ENCODE assay signal across 9 mouse cellular contexts in the genomic region with DNA sequence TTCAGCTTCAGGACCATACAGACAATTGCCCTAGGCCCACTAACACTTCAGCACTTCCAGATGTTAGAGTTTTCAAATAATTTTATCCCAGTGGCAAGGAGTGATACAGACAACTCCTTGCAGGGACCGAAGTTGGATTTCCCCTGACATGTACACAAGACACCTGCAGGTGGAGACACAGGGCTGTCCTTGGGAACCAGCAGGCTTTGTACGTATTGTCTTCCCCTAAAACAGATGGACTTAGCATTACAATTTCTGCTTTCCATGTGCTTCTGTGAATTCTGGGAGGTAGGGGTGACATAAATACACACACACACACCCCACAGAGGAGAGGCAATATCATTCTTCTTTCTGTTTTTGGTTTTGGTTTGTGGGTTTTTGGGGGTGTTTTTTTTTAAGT.
DNase-seq lines count a peak whose midpoint lies in the region; ATAC-seq and TF ChIP-seq lines count a peak whose summit lies in the region.
"Had no signal": no experiment of that assay in that cellular context is flagged by ENCODE, and none has a peak within 500 bp of the region (broad histone marks: within the 10 kb centered on the region; RNA-seq: fewer than 3 reads in every experiment).

No protein-coding gene starts in this region.

- TF ChIP-seq CTCF in liver, postnatal 0 days (IDR thresholded peaks at IDR 0.05; ENCODE audit: low read depth) = peak; percentile 57

- no peak overlapping the region for H3K4me3 ChIP-seq in hindbrain, embryonic 11.5 days (ENCODE audit: low read depth, low read length)
- H3K4me3 ChIP-seq in hindbrain, embryonic 13.5 days = no peak overlapping the region
- no peak overlapping the region for H3K4me3 ChIP-seq in liver, postnatal 0 days (ENCODE audit: low read depth, low read length)
- H3K4me3 ChIP-seq: lung, embryonic 15.5 days had no signal

- H3K4me2 ChIP-seq in hindbrain, embryonic 11.5 days (replicated peaks; ENCODE audit: low read depth, low read length) = no peak overlapping the region
- H3K4me2 ChIP-seq in hindbrain, embryonic 13.5 days = no peak overlapping the region
- H3K4me2 ChIP-seq in liver, postnatal 0 days (ENCODE audit: low read depth, low read length) = no peak overlapping the region
- H3K4me2 ChIP-seq: lung, embryonic 15.5 days had no signal

- 41% methylated on average over 2 of the region's 2 CpGs for WGBS in hindbrain, embryonic 11.5 days
- WGBS in hindbrain, embryonic 13.5 days = 25% methylated on average over 2 of the region's 2 CpGs
- WGBS in liver, postnatal 0 days (ENCODE audit: insufficient replicate concordance) = 26% methylated on average over 2 of the region's 2 CpGs

- no peaks in the 10 kb centered on the region for H3K27me3 ChIP-seq in hindbrain, embryonic 11.5 days (ENCODE audit: control insufficient read depth, insufficient read depth, low read length)
- no peaks in the 10 kb centered on the region for H3K27me3 ChIP-seq in hindbrain, embryonic 13.5 days
- no peaks in the 10 kb centered on the region for H3K27me3 ChIP-seq in liver, postnatal 0 days (ENCODE audit: insufficient read depth, low read length)
- H3K27me3 ChIP-seq: lung, embryonic 15.5 days had no signal

- no peak overlapping the region for H3K27ac ChIP-seq in hindbrain, embryonic 11.5 days (ENCODE audit: low read depth, low read length)
- no peak overlapping the region for H3K27ac ChIP-seq in hindbrain, embryonic 13.5 days
- H3K27ac ChIP-seq in liver, postnatal 0 days (ENCODE audit: low read depth) = no peak overlapping the region
- H3K27ac ChIP-seq: lung, embryonic 15.5 days had no signal

- H3K9me3 ChIP-seq in hindbrain, embryonic 11.5 days (ENCODE audit: control insufficient read depth, low read length) = no peaks in the 10 kb centered on the region
- H3K9me3 ChIP-seq in hindbrain, embryonic 13.5 days = no peaks in the 10 kb centered on the region
- H3K9me3 ChIP-seq in liver, postnatal 0 days (ENCODE audit: low read length) = no peaks in the 10 kb centered on the region
- H3K9me3 ChIP-seq: lung, embryonic 15.5 days had no signal

- no peaks in the 10 kb centered on the region for H3K36me3 ChIP-seq in hindbrain, embryonic 11.5 days (ENCODE audit: control insufficient read depth, insufficient read depth, low read length)
- no peaks in the 10 kb centered on the region for H3K36me3 ChIP-seq in hindbrain, embryonic 13.5 days
- H3K36me3 ChIP-seq in liver, postnatal 0 days (replicated peaks; ENCODE audit: insufficient read depth, low read length) = no peaks in the 10 kb centered on the region
- H3K36me3 ChIP-seq: lung, embryonic 15.5 days had no signal

- peak; percentile 45 for DNase-seq in hindbrain, embryonic 11.5 days (ENCODE audit: low spot score)
- peak; percentile 9 for DNase-seq in Muller cell, postnatal 12 days (ENCODE audit: inconsistent ontology term)
- peak; percentile 14 to 18 for DNase-seq in kidney, adult 8-10 months
- peak; percentile 19 for DNase-seq in liver, postnatal 0 days
- peak; percentile 20 for DNase-seq in retina, postnatal 7 days (ENCODE audit: low read depth, low spot score)
- DNase-seq in spleen, postnatal 4 days (ENCODE audit: low spot score in 2 of 2) = no peak

- H3K4me1 ChIP-seq in hindbrain, embryonic 11.5 days (replicated peaks; ENCODE audit: control insufficient read depth, insufficient read depth, low read length) = no peaks in the 10 kb centered on the region
- H3K4me1 ChIP-seq in hindbrain, embryonic 13.5 days (replicated peaks) = no peaks in the 10 kb centered on the region
- no peaks in the 10 kb centered on the region for H3K4me1 ChIP-seq in liver, postnatal 0 days (ENCODE audit: insufficient read depth)
- H3K4me1 ChIP-seq: lung, embryonic 15.5 days had no signal

- no peak for TF ChIP-seq EP300 in liver, postnatal 0 days (IDR thresholded peaks at IDR 0.05; ENCODE audit: low read depth)

- no peak overlapping the region for H3K9ac ChIP-seq in hindbrain, embryonic 11.5 days (ENCODE audit: low read depth, low read length)
- no peak overlapping the region for H3K9ac ChIP-seq in hindbrain, embryonic 13.5 days
- no peak overlapping the region for H3K9ac ChIP-seq in liver, postnatal 0 days (replicated peaks)
- H3K9ac ChIP-seq: lung, embryonic 15.5 days had no signal

- ATAC-seq in hindbrain, embryonic 11.5 days (ENCODE audit: low FRiP score) = no peak
- no peak for ATAC-seq in hindbrain, embryonic 13.5 days (ENCODE audit: low FRiP score)
- peak; percentile 54 for ATAC-seq in common myeloid progenitor, adult 5-6 weeks (replicated peaks; ENCODE audit: low read depth, poor library complexity, severe bottlenecking)
- no peak for ATAC-seq in liver, postnatal 0 days

Comparison
In these comparisons a context has a peak if more than half of its experiments do, and no peak if none do; other contexts are left out.
1. DNase-seq: peak in hindbrain, embryonic 11.5 days (single experiment), Muller cell, postnatal 12 days (single experiment), kidney, adult 8-10 months (2 of 2), liver, postnatal 0 days (single experiment) and retina, postnatal 7 days (single experiment); none in spleen, postnatal 4 days (0 of 2).